ENCODE assay signal across 33 mouse cellular contexts in genomic region chr13:49766269-49766668, GRCm38 (mm10). TPM values are rescaled to one million over a fixed set of nuclear protein-coding genes. Genes with fewer than 3 reads are reported as not detected.
A peak's percentile ranks its signal among the peaks of the same experiment; 100 is the strongest.
DNase-seq lines count a peak whose midpoint lies in the region; ATAC-seq lines count a peak whose summit lies in the region.
"Had no signal": no experiment of that assay in that cellular context is flagged by ENCODE, and none has a peak within 500 bp of the region (broad histone marks: within the 10 kb centered on the region; RNA-seq: fewer than 3 reads in every experiment).

No protein-coding gene starts in this region.

- intact Hi-C loops in left cerebral cortex, postnatal 36 days (cut with DNase I) = no loop called here

- H3K27ac ChIP-seq in limb, embryonic 13.5 days = no peak overlapping the region
- no peak overlapping the region for H3K27ac ChIP-seq in limb, embryonic 10.5 days
- H3K27ac ChIP-seq: hindbrain, embryonic 10.5 days; liver, embryonic 15.5 days; midbrain, embryonic 12.5 days; neural tube, embryonic 13.5 days; stomach, embryonic 15.5 days had no signal

- no peak overlapping the region for H3K4me2 ChIP-seq in limb, embryonic 13.5 days (replicated peaks)
- H3K4me2 ChIP-seq: heart, embryonic 12.5 days; liver, embryonic 15.5 days; lung, embryonic 14.5 days; midbrain, embryonic 12.5 days; neural tube, embryonic 13.5 days; stomach, embryonic 15.5 days had no signal

- WGBS in limb, embryonic 13.5 days = 43% methylated on average over 9 of the region's 9 CpGs
- 57% methylated on average over 9 of the region's 9 CpGs for WGBS in limb, embryonic 10.5 days

- H3K36me3 ChIP-seq in limb, embryonic 13.5 days = no peaks in the 10 kb centered on the region
- no peaks in the 10 kb centered on the region for H3K36me3 ChIP-seq in limb, embryonic 10.5 days
- H3K36me3 ChIP-seq: heart, embryonic 12.5 days; hindbrain, embryonic 10.5 days; liver, embryonic 15.5 days; midbrain, embryonic 12.5 days; neural tube, embryonic 13.5 days; stomach, embryonic 15.5 days had no signal

- H3K4me1 ChIP-seq in limb, embryonic 13.5 days = no peaks in the 10 kb centered on the region
- H3K4me1 ChIP-seq in limb, embryonic 10.5 days = peaks cover 7% of the 10 kb centered on the region; the same call in 1 of the 2 replicates
- H3K4me1 ChIP-seq: heart, embryonic 12.5 days; midbrain, embryonic 12.5 days; stomach, embryonic 15.5 days had no signal

- ATAC-seq in limb, embryonic 13.5 days (ENCODE audit: low FRiP score, low read depth) = peak; percentile 19; the same call in 1 of the 2 replicates
- ATAC-seq: forebrain, embryonic 14.5 days; intestine, postnatal 0 days; Patski had no signal

- DNase-seq in embryo, embryonic 11 days = peak; percentile 7
- no peak for DNase-seq in embryo, embryonic 9.5 days (ENCODE audit: extremely low spot score)
- DNase-seq in limb, embryonic 10.5 days (ENCODE audit: low spot score) = no peak
- DNase-seq in retina, postnatal 1 day = peak; percentile 4
- no peak for DNase-seq in retina, embryonic 14.5 days (ENCODE audit: low spot score)
- no peak for DNase-seq in left cerebral cortex, postnatal 36 days (ENCODE audit: low spot score in 2 of 2)
- DNase-seq: cerebellum, adult 11 months; cerebellum, adult 9-10 months; cerebellum, postnatal 36 days; gastrocnemius, postnatal 14 days; heart, adult 18-20 months; kidney, adult 9 months; kidney, postnatal 10 days; layer of hippocampus, postnatal 36 days; lung, embryonic 14.5 days; lung, postnatal 14 days; right cerebral cortex, postnatal 25 days; thymus, postnatal 14 days had no signal

- no peaks in the 10 kb centered on the region for H3K27me3 ChIP-seq in limb, embryonic 13.5 days
- no peaks in the 10 kb centered on the region for H3K27me3 ChIP-seq in limb, embryonic 10.5 days (ENCODE audit: low read depth, poor library complexity, severe bottlenecking)
- H3K27me3 ChIP-seq: heart, embryonic 12.5 days; liver, embryonic 15.5 days; midbrain, embryonic 12.5 days; neural tube, embryonic 13.5 days; Patski; stomach, embryonic 15.5 days had no signal

- no peak overlapping the region for H3K9ac ChIP-seq in limb, embryonic 13.5 days
- H3K9ac ChIP-seq: heart, embryonic 12.5 days; liver, embryonic 15.5 days; lung, embryonic 14.5 days; midbrain, embryonic 12.5 days; neural tube, embryonic 13.5 days; stomach, embryonic 15.5 days had no signal

- no peaks in the 10 kb centered on the region for H3K9me3 ChIP-seq in limb, embryonic 13.5 days
- no peaks in the 10 kb centered on the region for H3K9me3 ChIP-seq in limb, embryonic 10.5 days (replicated peaks)
- H3K9me3 ChIP-seq: heart, embryonic 12.5 days; hindbrain, embryonic 10.5 days; liver, embryonic 15.5 days; midbrain, embryonic 12.5 days; neural tube, embryonic 13.5 days; stomach, embryonic 15.5 days had no signal

- no peak overlapping the region for H3K4me3 ChIP-seq in limb, embryonic 13.5 days
- no peak overlapping the region for H3K4me3 ChIP-seq in limb, embryonic 10.5 days
- H3K4me3 ChIP-seq: heart, embryonic 12.5 days; hindbrain, embryonic 10.5 days; liver, embryonic 15.5 days; midbrain, embryonic 12.5 days; neural tube, embryonic 13.5 days; stomach, embryonic 15.5 days had no signal

RNA-seq across cellular contexts. Expression of gene Gm30302, which starts 32.5 kb away (rescaled TPM):
- not detected in 2 replicates for polyA plus RNA-seq in limb, embryonic 13.5 days (2015; fragmentation: Nextera tagmentation; extraction: Ambion mirVana)
- not detected in 2 replicates for polyA plus RNA-seq in limb, embryonic 10.5 days (2016; fragmentation: Nextera tagmentation; extraction: Ambion mirVana)
- not detected for total RNA-seq in left cerebral cortex, postnatal 36 days (2021)
- total RNA-seq: gastrocnemius, postnatal 14 days; layer of hippocampus, postnatal 36 days; liver, adult 2 months; MEL had no signal
- polyA plus RNA-seq: embryonic facial prominence, embryonic 11.5 days; forebrain, embryonic 14.5 days; heart, embryonic 12.5 days; hindbrain, embryonic 10.5 days; intestine, postnatal 0 days; large intestine, adult 2 months; limb, embryonic 11.5 days; liver, adult 2 months; liver, embryonic 15.5 days; lung, embryonic 14.5 days; midbrain, embryonic 12.5 days; neural tube, embryonic 13.5 days; Patski; stomach, embryonic 15.5 days had no signal

Comparison
In these comparisons a context has a peak if more than half of its experiments do, and no peak if none do; other contexts are left out.
1. DNase-seq: peak in embryo, embryonic 11 days (single experiment) and retina, postnatal 1 day (single experiment); none in embryo, embryonic 9.5 days (single experiment), limb, embryonic 10.5 days (single experiment), retina, embryonic 14.5 days (single experiment) and left cerebral cortex, postnatal 36 days (0 of 2).